Mouse (Mus musculus) left cerebral cortex, postnatal 10 days (tissue): ENCODE data around the gene Exoc6. TPM values are rescaled to one million over a fixed set of nuclear protein-coding genes. Genes with fewer than 3 reads are reported as not detected.
"Not testable (repeated sequence)": the region's sequence is repeated elsewhere in the genome, so short reads cannot be mapped to it uniquely, and the experiment has no call there.

Experiments used
- DNase-seq, 2 experiments: peaks; one replicate each; pipeline ENCODE4 v3.0.0; 2021 to 2022; ENCODE audit warnings: low spot score in 2 of 2, mixed read lengths in 1 of 2; ENCODE audit errors: extremely low spot score in 1 of 2
- intact Hi-C: fragments of 180-260 bp; cut with DNase I; formaldehyde crosslinking; loops from one replicate; pipeline ENCODE4 v1.15.1; 2025
- total RNA-seq, 2 experiments: library from RNA; stranded (reverse); gene quantifications; 2 replicates each; pipeline ENCODE4 v1.2.3; 2021

Exoc6 gene
- total RNA-seq, 2 experiments from 2014 or later = 52.9 to 53.6 TPM

DNA sequence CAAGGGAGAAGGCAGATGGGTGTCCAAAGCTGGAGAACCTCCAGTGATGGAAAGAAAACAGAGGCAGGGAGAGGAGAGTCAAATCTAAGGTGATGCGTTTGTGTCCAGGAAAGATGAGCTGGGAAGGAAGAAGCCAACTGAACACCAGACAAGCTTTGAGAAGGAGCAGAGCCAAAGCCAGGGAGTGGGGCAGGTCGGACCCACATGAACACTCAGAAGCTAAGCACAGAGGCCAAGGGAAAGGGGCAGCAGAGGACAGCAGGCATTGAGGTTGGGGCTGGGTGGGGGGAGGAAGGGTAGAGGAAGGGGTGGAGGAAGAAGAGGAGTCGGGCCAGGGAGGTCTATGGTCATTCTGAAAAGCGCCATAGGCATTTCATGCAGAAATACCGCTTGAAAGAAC is 17.0 kb upstream of the Exoc6 start:
- intact Hi-C loops = no loop called here
- DNase-seq = no peak

DNA sequence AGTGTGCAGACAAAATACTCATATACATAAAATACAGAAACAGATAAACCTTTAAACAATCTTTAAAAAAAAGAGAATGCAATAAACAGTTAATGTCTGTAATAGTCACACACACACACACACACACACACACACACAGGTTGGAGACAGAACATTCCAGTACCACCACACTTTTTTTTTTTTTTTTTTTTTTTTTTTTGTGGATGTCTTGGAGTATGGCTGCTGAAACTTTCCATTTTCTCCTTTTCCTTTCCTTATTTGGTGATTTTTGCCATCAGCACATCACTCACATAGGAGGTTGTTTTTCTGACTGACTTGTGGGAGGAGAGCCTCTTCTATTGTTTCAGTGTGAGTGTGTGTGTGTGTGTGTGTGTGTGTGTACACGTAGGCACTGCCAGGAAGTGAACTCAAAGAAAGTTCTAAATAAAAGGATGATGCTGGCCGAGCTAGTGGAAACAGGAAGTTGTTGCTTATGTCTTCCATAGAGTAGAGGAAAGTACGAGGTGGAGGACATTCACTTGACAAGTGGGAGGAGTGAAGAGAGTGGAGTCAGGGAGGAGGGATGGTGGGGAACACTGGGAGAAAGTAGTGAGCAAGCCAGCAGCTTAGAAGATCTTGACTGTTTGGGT is 15.4 kb upstream of the Exoc6 start:
- DNase-seq = no peak
- intact Hi-C loops = no loop called here

DNA sequence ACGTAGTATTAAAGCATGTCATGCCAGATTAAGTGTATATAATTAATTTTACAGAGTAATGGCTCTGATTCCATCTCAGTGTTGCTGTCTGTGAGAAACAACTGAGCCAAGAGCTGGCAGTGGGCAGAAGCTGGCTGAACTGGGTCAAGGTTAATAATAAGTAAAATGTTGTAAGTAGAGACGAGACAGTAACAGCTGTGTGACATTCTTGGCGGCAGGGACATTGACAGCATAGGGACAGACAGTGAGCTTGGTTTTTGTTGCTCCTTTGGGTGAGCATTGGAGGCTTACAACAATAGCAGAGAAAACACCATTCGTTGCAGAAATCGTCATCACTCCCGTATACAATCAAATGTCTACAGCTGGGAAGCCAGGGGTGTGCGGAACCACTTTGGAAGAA is 13.8 kb upstream of the Exoc6 start:
- no peak for DNase-seq
- intact Hi-C loops = no loop called here

DNA sequence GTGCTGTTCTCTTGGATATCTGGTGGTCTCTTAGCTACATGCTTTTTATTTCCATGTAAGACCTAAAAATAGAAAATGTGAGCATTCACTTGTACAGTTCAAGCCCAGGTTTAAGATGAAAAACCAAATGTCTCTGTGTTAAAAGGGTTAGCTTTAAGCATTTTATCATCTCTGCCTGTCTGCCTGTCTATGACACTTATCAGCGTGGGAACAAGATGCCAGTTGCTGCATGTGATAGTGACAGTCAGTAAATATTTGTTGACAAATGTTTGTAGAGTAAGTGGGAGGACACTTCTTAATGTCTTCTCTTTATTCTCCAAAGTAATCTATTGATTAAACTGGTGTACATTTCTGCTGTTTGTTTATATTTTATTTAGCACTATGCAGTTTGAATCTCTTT is 12.5 kb upstream of the Exoc6 start:
- intact Hi-C loops = no loop called here
- no peak for DNase-seq

DNA sequence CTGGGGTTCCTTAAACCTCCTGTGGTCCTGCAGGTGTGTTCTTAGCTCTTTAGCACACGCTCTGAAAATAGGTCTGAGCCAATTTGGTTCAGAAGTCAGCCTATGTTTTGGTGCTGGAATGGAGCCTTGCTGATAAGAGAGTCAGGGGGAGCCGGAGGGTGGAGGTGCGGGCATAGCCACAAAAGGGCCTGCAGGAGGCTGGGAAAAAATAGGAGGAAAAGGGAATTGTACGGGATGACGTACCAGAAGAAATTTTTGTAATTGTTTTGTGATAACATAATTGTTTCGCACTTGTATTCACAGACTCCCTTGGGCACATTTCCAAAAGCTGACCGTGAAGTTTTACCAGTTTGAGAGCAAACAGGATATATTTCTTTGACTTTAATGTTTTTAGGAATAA is 10.0 kb upstream of the Exoc6 start:
- peak in 1 of 2 experiments; percentile 51 for DNase-seq
- intact Hi-C loops = no loop called here

DNA sequence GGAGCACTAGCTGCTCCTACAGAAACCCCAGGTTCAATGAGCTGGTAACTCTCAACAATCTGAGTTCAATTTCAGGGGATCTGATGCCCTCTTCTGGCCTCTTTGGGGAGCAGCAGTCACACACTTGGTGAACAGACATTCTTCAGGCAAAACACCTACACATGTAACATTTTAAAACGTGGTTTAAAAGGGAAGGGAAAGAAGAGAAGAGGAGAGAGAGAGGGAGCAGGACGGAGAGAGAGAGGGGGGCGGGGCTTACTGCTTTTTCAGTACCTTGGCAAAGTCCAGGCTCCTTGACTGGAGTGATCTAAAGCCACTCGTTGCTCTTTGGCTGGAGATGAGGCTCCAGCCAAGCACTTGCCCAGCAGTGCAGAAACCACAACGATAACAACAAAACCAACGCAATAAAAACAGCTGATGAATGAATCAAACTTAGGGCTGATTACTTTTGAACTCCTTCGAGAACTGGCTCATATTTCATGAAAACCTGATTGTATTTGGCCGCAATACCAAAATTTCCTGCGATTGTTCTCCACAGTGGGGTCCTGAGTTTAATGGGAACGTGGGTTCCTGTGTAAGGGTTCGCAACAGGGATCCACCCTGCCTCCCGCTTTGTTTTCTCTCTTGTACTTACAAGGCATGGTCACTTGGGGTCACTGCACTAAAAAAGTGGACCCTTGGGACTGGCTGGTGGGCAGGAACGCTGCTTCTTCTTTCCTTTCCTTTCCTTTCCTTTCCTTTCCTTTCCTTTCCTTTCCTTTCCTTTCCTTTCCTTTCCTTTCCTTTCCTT is 6.5 kb upstream of the Exoc6 start:
- intact Hi-C loops = no loop called here
- DNase-seq = peak in 1 of 2 experiments; percentile 51

DNA sequence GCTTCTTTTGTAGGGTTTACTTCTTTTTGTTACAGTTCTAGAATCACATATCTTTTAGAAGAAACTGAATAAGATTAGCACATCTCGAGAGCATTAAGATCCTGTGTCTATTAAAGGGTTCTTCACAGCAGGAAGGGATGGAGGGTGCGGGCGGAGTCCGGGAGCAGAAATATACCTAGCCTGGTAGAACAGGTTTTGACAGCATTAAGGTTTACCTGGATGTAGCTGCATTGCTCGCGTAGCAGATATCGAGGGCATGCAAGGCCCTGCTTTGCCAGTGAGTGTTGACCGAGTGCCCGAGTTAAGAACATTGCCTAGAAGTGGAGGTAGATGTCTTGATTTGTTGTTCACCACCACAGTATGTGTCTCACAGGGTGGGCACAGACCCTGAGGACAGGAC is 5.7 kb upstream of the Exoc6 start:
- intact Hi-C loops = no loop called here
- DNase-seq = no peak

DNA sequence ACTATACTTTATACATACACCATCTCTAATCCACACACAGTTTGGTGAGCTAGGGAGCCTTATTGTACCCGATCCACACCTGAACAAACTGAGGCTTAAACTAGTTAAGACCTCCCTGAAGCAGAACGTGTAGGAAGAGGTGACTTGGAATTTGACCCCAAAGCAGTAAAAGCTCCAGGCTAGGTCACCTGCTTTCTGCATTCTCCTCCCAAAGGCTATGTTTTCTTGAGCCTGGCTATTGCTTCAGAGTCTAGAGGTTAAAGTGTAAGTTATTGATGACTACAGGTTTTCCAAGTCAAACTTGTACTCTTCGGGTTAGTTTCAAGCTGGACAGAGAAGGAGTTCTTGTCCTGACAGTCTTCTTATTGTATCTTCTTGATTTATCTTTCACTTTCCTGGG is 5.0 kb upstream of the Exoc6 start:
- intact Hi-C loops = no loop called here

DNA sequence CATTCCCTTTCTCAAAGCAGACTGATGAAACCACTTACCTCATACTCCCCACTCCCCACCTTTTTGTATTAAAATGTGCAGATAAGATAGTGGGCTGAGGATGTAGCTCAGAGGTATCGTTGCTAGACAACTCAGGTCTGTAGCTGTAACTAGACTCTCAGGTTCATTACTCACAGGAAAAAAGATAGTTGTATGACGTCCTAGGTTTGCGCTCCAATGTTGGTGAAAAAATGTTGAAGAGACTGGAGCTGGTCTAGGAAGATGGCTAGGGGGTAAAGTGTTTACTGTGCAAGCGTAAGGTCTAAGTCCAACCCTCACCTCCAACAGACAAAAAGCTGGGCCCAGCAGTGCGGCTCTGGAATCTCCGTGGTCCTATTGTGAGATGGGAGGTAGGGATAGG is 4.5 kb upstream of the Exoc6 start:
- intact Hi-C loops = no loop called here
- no peak for DNase-seq

More for the DNA sequence above, 5.0 kb upstream of the Exoc6 start:
- no peak for DNase-seq

DNA sequence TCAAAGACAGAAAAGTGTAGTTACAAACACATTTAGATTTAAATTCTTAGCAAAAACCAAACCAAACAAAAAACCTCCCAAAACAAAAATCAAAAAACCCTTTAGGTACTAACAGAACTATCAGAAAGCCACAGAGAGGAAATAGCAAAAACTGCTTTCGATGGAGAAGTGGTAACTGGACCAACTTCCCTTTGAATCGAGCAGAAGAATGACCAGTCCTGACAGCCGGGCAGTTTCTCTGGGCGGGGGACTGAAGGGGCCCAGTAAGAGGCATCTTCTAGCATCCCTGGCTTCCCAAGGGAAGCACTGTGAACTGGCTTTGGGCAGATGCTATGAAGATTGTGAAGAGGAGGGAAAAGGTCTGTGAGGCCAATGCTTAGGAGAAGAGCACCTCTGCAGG is 3.4 kb upstream of the Exoc6 start:
- intact Hi-C loops = no loop called here
- no peak for DNase-seq

DNA sequence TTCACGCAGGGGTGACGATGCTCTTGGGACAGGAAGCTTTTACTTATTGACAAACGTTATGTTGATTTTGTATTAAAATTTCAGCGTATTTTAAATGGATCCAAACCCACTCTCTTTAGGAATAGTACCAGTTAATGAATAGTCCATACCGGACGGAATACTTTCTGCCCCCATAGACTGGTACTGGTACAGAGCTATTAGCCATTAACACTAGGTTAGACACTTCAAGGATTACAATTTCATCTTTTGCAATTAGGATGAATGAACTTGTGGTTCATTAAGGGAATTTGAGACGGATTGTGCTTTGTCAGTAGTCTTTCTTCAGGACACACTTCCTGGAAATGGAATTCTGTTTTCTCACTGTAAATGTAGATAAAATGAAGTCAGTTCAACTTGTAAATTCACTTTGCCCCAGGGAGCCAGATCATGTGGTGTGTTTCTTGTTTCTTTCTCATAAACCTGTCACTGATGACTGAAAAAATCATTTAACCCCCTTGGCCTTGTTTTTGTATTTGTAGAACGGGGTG is 885 bp downstream of the Exoc6 start:
- DNase-seq = no peak
- intact Hi-C loops = no loop called here

DNA sequence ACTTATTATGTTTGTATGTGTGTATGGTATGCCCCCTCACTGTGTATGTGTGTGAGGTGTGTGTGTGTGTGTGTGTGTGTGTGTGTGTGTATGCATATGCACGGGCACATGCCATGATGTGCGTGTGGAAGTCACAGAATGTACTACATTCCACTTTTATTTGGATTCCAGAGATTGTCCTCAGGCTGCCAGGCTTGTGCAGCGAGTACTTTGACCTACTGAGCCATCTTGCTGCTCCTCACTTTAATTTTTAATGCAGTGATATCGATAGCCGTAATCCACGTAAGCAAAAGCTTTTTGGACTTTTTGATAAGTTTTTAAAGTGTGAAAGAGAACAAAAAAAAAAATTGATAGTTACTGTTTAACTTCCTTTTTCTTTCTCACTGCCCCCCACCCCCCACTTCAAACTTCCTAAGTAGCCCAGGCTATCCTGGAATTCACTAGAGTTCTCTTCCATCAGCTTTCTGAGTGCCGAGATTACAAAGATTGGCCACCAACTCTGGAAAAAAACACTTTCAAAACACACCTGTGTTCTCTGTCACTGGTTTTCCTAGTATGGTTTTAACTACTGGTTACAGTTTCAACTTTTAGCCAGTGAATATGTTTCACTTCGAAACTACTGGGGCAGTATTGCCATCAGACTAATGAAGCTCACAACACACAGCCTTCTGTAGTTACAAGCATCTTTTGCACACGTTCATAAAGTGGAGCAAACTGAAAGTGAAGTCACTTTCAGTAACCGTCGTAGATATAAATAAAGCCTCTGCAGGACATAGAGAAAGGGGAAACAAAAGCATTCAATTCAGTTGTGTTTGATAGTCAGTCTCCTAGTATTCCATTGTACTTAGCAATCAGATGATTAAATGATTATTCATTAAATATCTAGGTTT is 3.4 kb downstream of the Exoc6 start:
- DNase-seq = no peak
- intact Hi-C loops = no loop called here

DNA sequence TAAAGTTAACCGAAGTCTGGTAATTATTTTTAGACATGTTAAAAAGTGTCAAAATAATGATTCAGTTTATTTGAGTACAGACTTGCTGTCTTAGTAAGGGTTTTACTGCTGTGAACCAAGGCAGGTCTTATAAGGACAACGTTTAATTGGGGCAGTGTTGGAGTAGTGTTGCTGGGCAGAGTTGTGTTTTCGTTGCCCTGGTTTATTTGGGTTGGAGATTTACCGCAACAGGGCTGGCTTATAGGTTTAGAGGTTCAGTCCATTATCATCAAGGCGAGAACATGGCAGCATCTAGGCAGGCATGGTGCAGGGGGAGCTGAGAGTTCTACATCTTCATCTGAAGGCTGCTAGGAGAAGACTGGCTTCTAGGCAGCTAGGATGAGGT is 4.0 kb downstream of the Exoc6 start:
- DNase-seq, intact Hi-C loops: not testable (repeated sequence)

DNA sequence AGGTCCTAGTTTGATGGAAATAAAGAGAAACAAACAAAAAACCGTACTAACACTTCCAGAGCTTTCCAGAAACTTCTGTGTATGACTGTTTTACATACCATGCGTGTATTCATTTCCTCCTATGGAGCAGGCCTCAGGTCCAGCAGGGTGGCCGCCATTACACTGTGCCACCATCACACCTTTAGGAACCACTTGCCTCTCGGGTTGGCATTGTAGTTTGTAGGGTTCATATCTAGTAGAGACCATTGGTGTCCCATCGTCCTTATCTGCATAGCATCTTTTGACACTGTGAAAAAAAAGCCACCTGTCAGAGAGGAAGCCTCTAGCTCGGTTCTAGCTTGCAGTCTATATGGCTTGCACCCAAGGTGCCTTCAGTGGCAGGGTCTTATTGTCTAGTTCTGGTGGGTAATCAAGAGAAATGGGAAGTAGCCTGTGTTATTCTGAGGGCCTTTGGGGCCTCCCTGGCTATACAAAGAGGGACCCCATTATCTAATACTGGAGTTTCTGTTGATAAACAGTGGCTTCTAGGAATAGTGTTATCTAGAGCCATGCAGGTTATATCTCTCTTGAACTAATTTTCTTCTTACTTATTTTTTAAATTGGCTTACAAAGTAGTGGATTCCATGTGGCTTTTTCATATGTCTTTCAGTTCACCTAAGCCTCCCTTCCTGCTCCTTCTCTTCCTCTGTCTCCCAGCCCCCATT is 5.8 kb downstream of the Exoc6 start:
- no peak for DNase-seq
- intact Hi-C loops = no loop called here

DNA sequence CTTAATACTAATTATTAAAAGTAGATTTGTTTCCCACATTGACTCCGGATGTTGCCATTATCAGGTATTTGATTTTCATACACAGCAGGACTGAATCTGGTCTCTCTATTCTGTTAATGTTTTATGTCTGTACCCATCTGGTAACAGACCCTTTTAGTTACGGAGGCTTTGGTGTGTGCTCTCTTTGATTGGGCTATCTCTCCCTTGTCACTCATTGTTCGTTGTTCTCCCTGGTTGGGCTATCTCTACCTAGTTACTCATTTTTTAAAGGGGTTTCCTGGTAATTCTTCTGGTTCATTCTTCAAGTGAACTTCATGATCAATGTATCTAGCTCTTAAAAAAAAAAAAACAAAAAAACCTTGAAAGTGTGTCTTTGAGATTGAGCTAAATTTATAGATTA is 7.7 kb downstream of the Exoc6 start:
- no peak for DNase-seq
- intact Hi-C loops = no loop called here

DNA sequence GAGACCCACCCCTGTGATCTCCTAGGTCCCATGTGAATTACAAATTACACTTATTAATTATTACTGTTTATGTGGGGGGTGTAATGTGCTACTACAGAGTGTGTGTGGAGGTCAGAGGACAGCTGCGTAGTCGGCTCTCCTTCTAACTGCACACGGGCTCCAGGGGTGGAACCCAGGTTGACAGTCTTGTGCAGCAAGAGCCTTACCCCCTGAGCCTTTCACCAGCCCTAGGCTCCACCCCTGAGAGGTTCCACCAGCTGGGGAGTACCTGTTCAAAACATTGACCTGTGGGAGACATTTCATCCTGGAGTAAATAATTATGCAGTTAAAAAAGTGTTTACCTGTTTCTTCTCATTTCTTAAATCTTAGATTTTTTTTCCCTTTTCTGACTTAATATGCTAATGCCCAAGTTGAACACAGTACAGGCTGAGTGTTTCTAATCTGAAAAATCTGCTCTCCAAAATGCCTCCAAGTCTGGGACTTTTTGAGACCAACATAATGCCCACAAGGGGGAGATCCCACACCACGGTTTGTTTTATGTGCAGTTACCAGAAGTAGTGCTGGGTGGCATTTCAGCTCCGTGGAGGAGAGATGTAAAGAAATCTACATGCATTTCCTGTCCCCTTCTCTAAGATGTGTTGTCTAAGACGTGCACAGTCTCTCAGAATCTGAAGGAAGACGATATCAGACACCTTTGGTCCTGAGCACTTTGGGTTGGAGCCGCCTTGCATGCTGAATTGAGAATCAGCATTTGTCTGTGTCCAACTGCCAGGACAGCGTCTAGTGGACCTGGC is 9.3 kb downstream of the Exoc6 start:
- intact Hi-C loops = loop anchor here (10.0 kb wide), 1 partner anchor 375 kb away; no protein-coding TSS in a partner anchor
- no peak for DNase-seq

DNA sequence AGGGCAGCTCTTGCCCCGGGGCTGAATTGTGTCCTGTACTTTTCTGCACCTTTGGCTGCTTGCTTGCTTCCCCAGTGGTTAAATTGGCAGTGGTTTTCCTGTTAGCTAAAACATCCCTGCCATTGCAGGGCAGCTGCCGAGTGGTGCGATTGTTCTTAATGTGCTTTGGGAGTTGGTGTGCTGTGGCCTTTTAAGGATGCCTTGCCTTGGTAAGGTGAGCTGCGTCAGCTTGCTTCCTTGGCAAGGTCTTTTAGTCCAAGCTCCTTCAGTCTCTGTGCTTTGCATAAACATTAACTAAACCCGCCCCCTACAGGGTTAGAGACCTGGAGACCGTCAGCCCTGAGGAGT is 9.8 kb downstream of the Exoc6 start:
- intact Hi-C loops = loop anchor here (10.0 kb wide), 1 partner anchor 375 kb away; no protein-coding TSS in a partner anchor
- DNase-seq = no peak
